Mouse (Mus musculus) myocyte (in vitro differentiated cells): ENCODE measurements at regions not wholly inside any gene's neighbourhood (a gene's known extent, or its start where the extent isn't known, plus 50 kb on each side); places are given as distances from the start of the nearest gene placed in this dataset.

Experiments used
- H3K27me3 ChIP-seq: one replicate; pipeline ENCODE4 v1.6.1; 2011; ENCODE audit not compliant: control insufficient read depth, insufficient read depth, insufficient read length
- H3K36me3 ChIP-seq: one replicate; pipeline ENCODE4 v1.6.1; 2011; ENCODE audit not compliant: control insufficient read depth, insufficient read depth
- H3K4me2 ChIP-seq: one replicate; pipeline ENCODE4 v1.6.1; 2011; ENCODE audit warnings: low read depth, control low read depth
- H3K4me3 ChIP-seq: one replicate; pipeline ENCODE4 v1.5.1; 2011; ENCODE audit warnings: mild to moderate bottlenecking, control low read depth, moderate library complexity
- H3K79me2 ChIP-seq: one replicate; pipeline ENCODE4 v1.6.1; 2011; ENCODE audit not compliant: control insufficient read depth, insufficient read depth
- H3ac ChIP-seq: one replicate; pipeline ENCODE4 v1.6.1; 2011; ENCODE audit not compliant: control insufficient read depth, insufficient read length
- CEBPB ChIP-seq: IDR thresholded peaks from 2 replicates; pipeline ENCODE4 v1.6.1; 2011; ENCODE audit warnings: mild to moderate bottlenecking, moderate library complexity; ENCODE audit not compliant: poor library complexity, insufficient read depth, severe bottlenecking
- E2F4 ChIP-seq: IDR thresholded peaks from one replicate; pipeline ENCODE4 v1.6.1; 2011; ENCODE audit warnings: mild to moderate bottlenecking, control low read depth, moderate library complexity; ENCODE audit not compliant: insufficient read depth
- MAX ChIP-seq: IDR thresholded peaks from one replicate; pipeline ENCODE4 v1.6.1; 2011; ENCODE audit warnings: low read depth, mild to moderate bottlenecking, control low read depth
- MYOD1 ChIP-seq, 3 experiments: IDR thresholded peaks; one replicate each; pipeline ENCODE4 v1.6.1; 2011; ENCODE audit warnings: control low read depth in 2 of 3, low read depth in 2 of 3, mild to moderate bottlenecking in 2 of 3, moderate library complexity in 1 of 3; ENCODE audit not compliant: insufficient read length in 2 of 3, control insufficient read depth in 1 of 3
- MYOG ChIP-seq, 3 experiments: IDR thresholded peaks; one replicate each; pipeline ENCODE4 v1.6.1; 2011; ENCODE audit warnings: control low read depth in 2 of 3, low read depth in 2 of 3, mild to moderate bottlenecking in 2 of 3; ENCODE audit not compliant: insufficient read length in 2 of 3, control insufficient read depth in 1 of 3, insufficient read depth in 1 of 3
- POLR2A ChIP-seq: IDR thresholded peaks from one replicate; pipeline ENCODE4 v1.6.1; 2011; ENCODE audit warnings: low read depth, mild to moderate bottlenecking, control low read depth, moderate library complexity; ENCODE audit not compliant: insufficient read length
- POLR2AphosphoS2 ChIP-seq: IDR thresholded peaks from one replicate; pipeline ENCODE4 v1.6.1; 2011; ENCODE audit warnings: low read depth, control low read depth; ENCODE audit not compliant: insufficient read length
- REST ChIP-seq: IDR thresholded peaks from one replicate; pipeline ENCODE4 v1.6.1; 2011; ENCODE audit warnings: mild to moderate bottlenecking, control low read depth, moderate library complexity; ENCODE audit not compliant: insufficient read depth, insufficient read length
- SRF ChIP-seq: IDR thresholded peaks from one replicate; pipeline ENCODE4 v1.6.1; 2011; ENCODE audit warnings: low read depth; ENCODE audit not compliant: control insufficient read depth, insufficient read length
- TCF12 ChIP-seq: IDR thresholded peaks from one replicate; pipeline ENCODE4 v1.6.1; 2011; ENCODE audit warnings: mild to moderate bottlenecking, control low read depth; ENCODE audit not compliant: poor library complexity, insufficient read depth, severe bottlenecking
- TCF3 ChIP-seq: IDR thresholded peaks from one replicate; pipeline ENCODE4 v1.6.1; 2011; ENCODE audit warnings: low read depth, control low read depth; ENCODE audit not compliant: insufficient read length
- USF1 ChIP-seq: IDR thresholded peaks from one replicate; pipeline ENCODE4 v1.6.1; 2011; ENCODE audit warnings: low read depth, mild to moderate bottlenecking, control low read depth, moderate library complexity

DNA sequence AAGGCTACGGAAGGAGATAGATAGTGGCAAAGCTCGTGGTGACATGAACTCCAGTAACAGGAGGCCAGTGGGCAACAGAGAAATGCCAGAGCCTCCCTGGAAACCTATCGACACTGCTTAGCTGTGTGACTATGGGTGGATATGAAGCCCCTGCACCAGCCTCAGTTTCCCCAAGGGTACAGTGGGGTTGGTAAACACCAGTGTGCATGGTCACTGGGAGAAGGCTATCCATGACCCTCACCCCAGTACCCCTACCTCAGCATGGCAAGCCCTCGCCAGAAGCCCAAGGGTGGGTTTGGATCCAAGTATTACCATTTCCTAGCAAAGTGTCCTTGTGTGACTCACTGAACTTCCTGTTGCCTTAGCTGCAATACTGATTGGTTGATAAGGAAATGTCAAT, 58.5 kb downstream of the Rhob start:
- Histone ChIP-seq H3ac (no peak overlapping the region), H3K4me2 (no peak overlapping the region), H3K4me3 (no peak overlapping the region), H3K79me2 (no peaks in the 10 kb centered on the region), H3K36me3 (no peaks in the 10 kb centered on the region), H3K27me3 (no peaks in the 10 kb centered on the region)
- TF ChIP-seq POLR2AphosphoS2: peak; percentile 15
- no peak for TF ChIP-seq MAX

DNA sequence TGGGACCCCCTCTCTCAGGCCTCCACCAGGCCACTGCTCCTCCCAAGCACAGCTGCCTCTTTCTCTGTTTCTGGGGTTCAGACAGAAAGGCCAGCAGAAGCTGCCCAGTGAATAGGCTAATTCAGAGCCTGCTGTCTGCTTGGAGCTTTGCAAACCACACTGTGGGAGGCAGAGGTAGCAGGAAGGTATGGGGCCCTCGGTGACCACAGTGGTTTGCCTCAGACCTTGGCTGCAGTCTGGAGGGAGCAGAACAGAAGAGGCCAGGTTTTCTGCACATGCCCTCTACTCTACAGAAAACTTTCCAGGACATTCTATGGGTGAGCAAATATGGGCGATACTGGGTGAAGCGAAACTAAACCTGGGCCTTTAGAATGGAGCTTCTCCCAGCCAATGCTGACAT, 59.4 kb downstream of the Rhob start:
- no peak overlapping the region for H3ac ChIP-seq
- TF ChIP-seq USF1: no peak
- TF ChIP-seq CEBPB: no peak
- TF ChIP-seq MYOD1 (IDR thresholded peaks at IDR 0.05; ENCODE audit: control insufficient read depth in 1 of 3, insufficient read length in 2 of 3, low read depth in 2 of 3): no peak
- no peak for TF ChIP-seq SRF
- no peak for TF ChIP-seq MYOG (IDR thresholded peaks at IDR 0.05; ENCODE audit: control insufficient read depth in 1 of 3, insufficient read depth in 1 of 3, insufficient read length in 2 of 3, low read depth in 2 of 3)
- no peak for TF ChIP-seq POLR2AphosphoS2
- no peak for TF ChIP-seq REST
- TF ChIP-seq TCF12: no peak
- no peak for TF ChIP-seq POLR2A
- TF ChIP-seq E2F4: no peak
- no peak for TF ChIP-seq MAX
- TF ChIP-seq TCF3: no peak
- H3K79me2 ChIP-seq: no peaks in the 10 kb centered on the region
- no peak overlapping the region for H3K4me3 ChIP-seq
- H3K36me3 ChIP-seq: no peaks in the 10 kb centered on the region
- H3K27me3 ChIP-seq: no peaks in the 10 kb centered on the region
- H3K4me2 ChIP-seq: peak overlapping the region; percentile 20

DNA sequence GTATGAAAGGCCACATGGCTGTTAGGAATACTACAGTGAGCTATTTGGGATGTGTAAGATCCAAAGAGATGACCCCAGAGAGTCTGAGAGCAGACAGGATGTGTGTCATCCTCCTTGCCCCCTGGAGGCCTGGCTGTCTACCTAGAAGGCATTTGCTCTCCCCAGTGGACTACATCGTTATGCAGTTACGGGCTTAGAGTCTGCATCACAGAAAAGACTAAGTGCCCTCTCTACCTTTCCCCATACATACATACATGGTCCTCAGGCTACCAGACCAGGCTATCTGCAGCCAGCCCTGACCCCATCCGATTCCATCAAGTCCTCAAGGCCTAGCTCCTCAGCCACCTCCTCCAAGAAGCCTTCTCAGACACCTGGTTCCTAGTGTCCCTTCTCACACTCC, 59.9 kb downstream of the Rhob start:
- no peaks in the 10 kb centered on the region for H3K36me3 ChIP-seq
- no peak overlapping the region for H3ac ChIP-seq
- no peak overlapping the region for H3K4me3 ChIP-seq
- no peaks in the 10 kb centered on the region for H3K79me2 ChIP-seq
- TF ChIP-seq SRF: no peak
- TF ChIP-seq USF1: no peak
- TF ChIP-seq TCF12: no peak
- TF ChIP-seq E2F4: no peak
- TF ChIP-seq POLR2A: no peak
- TF ChIP-seq REST: no peak
- no peak for TF ChIP-seq MAX
- no peak for TF ChIP-seq POLR2AphosphoS2
- no peak for TF ChIP-seq MYOD1 (IDR thresholded peaks at IDR 0.05; ENCODE audit: control insufficient read depth in 1 of 3, insufficient read length in 2 of 3, low read depth in 2 of 3)
- no peak for TF ChIP-seq TCF3
- TF ChIP-seq MYOG (IDR thresholded peaks at IDR 0.05; ENCODE audit: control insufficient read depth in 1 of 3, insufficient read depth in 1 of 3, insufficient read length in 2 of 3, low read depth in 2 of 3): no peak
- no peak for TF ChIP-seq CEBPB
- no peaks in the 10 kb centered on the region for H3K27me3 ChIP-seq
- no peak overlapping the region for H3K4me2 ChIP-seq

DNA sequence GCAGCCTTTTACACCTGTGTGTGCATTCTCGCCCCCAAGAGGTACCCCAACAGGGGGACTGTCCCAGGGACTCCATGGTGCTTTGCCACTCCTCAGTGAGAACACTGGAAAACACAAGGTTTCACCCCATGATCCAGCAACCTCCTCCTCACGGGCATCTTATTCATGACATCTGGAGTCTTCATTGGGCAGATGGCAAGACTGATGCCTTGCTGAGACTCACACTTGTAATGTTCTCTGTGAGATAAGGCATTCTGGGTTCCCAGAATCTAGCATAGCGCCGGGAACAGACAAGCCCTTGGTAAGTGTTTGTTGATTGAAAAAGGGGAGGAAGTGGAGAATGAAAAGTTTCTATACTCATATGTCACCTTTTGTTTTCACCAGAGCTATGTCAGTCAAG, 60.3 kb downstream of the Rhob start:
- H3K4me3 ChIP-seq: no peak overlapping the region
- H3K27me3 ChIP-seq: no peaks in the 10 kb centered on the region
- no peak overlapping the region for H3ac ChIP-seq
- TF ChIP-seq TCF12 (no peak), POLR2AphosphoS2 (no peak), USF1 (no peak), POLR2A (no peak), SRF (no peak), REST (no peak), MAX (no peak), MYOD1 (IDR thresholded peaks at IDR 0.05; ENCODE audit: control insufficient read depth in 1 of 3, insufficient read length in 2 of 3, low read depth in 2 of 3) (no peak), CEBPB (no peak), MYOG (IDR thresholded peaks at IDR 0.05; ENCODE audit: control insufficient read depth in 1 of 3, insufficient read depth in 1 of 3, insufficient read length in 2 of 3, low read depth in 2 of 3) (no peak), E2F4 (no peak)
- no peaks in the 10 kb centered on the region for H3K79me2 ChIP-seq
- H3K4me2 ChIP-seq: no peak overlapping the region
- no peaks in the 10 kb centered on the region for H3K36me3 ChIP-seq

DNA sequence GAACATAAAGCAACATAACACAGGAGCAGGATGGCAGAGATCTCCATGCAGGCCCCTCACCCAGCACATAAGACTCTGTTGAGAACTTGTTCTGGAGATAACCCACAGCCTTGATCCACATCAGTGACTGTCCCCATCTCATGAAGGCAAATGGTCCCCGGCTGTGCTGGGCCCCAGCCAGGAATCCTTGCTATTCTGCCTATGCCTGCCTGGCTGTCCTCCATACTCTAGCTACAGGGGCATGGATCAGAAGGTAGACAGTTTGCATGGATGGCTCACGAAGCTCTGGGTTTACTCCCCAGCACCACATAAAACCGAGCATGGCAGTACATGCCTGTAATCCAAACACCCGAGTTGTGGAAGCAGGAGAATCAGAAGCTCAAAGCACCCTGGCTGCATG, 61.2 kb downstream of the Rhob start:
- Histone ChIP-seq H3ac (no peak overlapping the region), H3K36me3 (no peaks in the 10 kb centered on the region), H3K79me2 (no peaks in the 10 kb centered on the region), H3K4me3 (no peak overlapping the region), H3K27me3 (no peaks in the 10 kb centered on the region), H3K4me2 (no peak overlapping the region)
- TF ChIP-seq TCF12 (no peak), MYOG (IDR thresholded peaks at IDR 0.05; ENCODE audit: control insufficient read depth in 1 of 3, insufficient read depth in 1 of 3, insufficient read length in 2 of 3, low read depth in 2 of 3) (peak in 1 of 3 experiments; percentile 64)
